Mouse (Mus musculus) lung, embryonic 14.5 days (tissue): ENCODE measurements around the gene Il4i1. TPM values are rescaled to one million over a fixed set of nuclear protein-coding genes. Genes with fewer than 3 reads are reported as not detected.

ENCODE experiments used
- ATAC-seq: fragments of 200-750 bp; cut with Nextera tagmentation; 2 replicates; pipeline ENCODE4 v1.8.0; 2017; ENCODE audit warnings: mild to moderate bottlenecking, moderate TSS enrichment, moderate library complexity; ENCODE audit not compliant: insufficient read depth
- DNase-seq: peaks from one replicate; pipeline ENCODE4 v3.0.0-alpha.2; 2015
- H3K27ac ChIP-seq: fragments of 300-500 bp; sonication (generic); 2 replicates; pipeline ENCODE4 v1.5.1; 2014; ENCODE audit warnings: low read depth, mild to moderate bottlenecking, moderate library complexity
- H3K27me3 ChIP-seq: fragments of 300-500 bp; sonication (generic); 2 replicates; pipeline ENCODE4 v1.6.1; 2014; ENCODE audit warnings: low read length, control low read depth; ENCODE audit not compliant: insufficient read depth
- H3K36me3 ChIP-seq: fragments of 300-500 bp; sonication (generic); 2 replicates; pipeline ENCODE4 v1.6.1; 2014; ENCODE audit warnings: control low read depth; ENCODE audit not compliant: insufficient read depth
- H3K4me1 ChIP-seq: fragments of 300-500 bp; sonication (generic); 2 replicates; pipeline ENCODE4 v1.6.1; 2014; ENCODE audit warnings: antibody characterized with exemption, control low read depth; ENCODE audit not compliant: insufficient read depth
- H3K4me2 ChIP-seq: fragments of 300-500 bp; sonication (generic); 2 replicates; pipeline ENCODE4 v1.6.1; 2014; ENCODE audit warnings: mild to moderate bottlenecking
- H3K4me3 ChIP-seq: fragments of 300-500 bp; sonication (generic); 2 replicates; pipeline ENCODE4 v1.5.1; 2014; ENCODE audit warnings: low read depth, low read length
- H3K9ac ChIP-seq: fragments of 300-500 bp; sonication (generic); 2 replicates; pipeline ENCODE4 v1.6.1; 2014
- H3K9me3 ChIP-seq: fragments of 300-500 bp; sonication (generic); 2 replicates; pipeline ENCODE4 v1.6.1; 2016; ENCODE audit warnings: low read depth, low read length, control low read depth
- CTCF ChIP-seq: IDR thresholded peaks from 2 replicates; pipeline ENCODE4 v1.5.1; 2016; ENCODE audit warnings: antibody characterized with exemption, low read depth
- WGBS: fragments of 180-500 bp; shearing (Covaris S2); extraction: QIAGEN DNeasy Blood & Tissue Kit; methylation state at CpG from one replicate; pipeline ENCODE4 v1.1.7; 2014; 5-methylcytosine and 5-hydroxymethylcytosine counted together
- polyA plus RNA-seq: library from polyadenylated mRNA; unstranded; fragments of >200 nt; fragmentation: Nextera tagmentation; extraction: Ambion mirVana; gene quantifications from 2 replicates; pipeline ENCODE4 v1.2.1, GENCODE M21; 2014

Gene Il4i1
- polyA plus RNA-seq, 1 experiment from 2014 or later: 0.93 TPM

- WGBS: 79% methylated on average over 2 of the region's 2 CpGs
Observed at GRCm38 (mm10) chr7:44819391-44819790, 3.2 kb downstream of the Il4i1 start.

GRCm38 (mm10) chr7:44819863-44820262 is 3.7 kb downstream of the Il4i1 start:
- no peak for DNase-seq
- H3K9ac ChIP-seq: no peak overlapping the region
- H3K4me1 ChIP-seq: peaks cover 13% of the 10 kb centered on the region
- WGBS: 48% methylated on average over 5 of the region's 5 CpGs
- ATAC-seq: no peak
- H3K27ac ChIP-seq: no peak overlapping the region
- no peaks in the 10 kb centered on the region for H3K27me3 ChIP-seq
- no peak for TF ChIP-seq CTCF
- peaks cover 12% of the 10 kb centered on the region; the same call in 1 of the 2 replicates for H3K36me3 ChIP-seq
- H3K9me3 ChIP-seq: no peaks in the 10 kb centered on the region
- peak overlapping the region; percentile 10; the same call in 1 of the 2 replicates for H3K4me2 ChIP-seq
- H3K4me3 ChIP-seq: no peak overlapping the region

More at GRCm38 (mm10) chr7:44819391-44819790, 3.2 kb downstream of the Il4i1 start:
- Histone ChIP-seq H3K9ac (peak overlapping the region; percentile 98; the same call in 1 of the 2 replicates), H3K9me3 (no peaks in the 10 kb centered on the region), H3K36me3 (peaks cover 16% of the 10 kb centered on the region), H3K4me3 (peak overlapping the region; percentile 88), H3K4me1 (peaks cover 14% of the 10 kb centered on the region), H3K27me3 (no peaks in the 10 kb centered on the region), H3K27ac (no peak overlapping the region), H3K4me2 (peak overlapping the region; percentile 89)
- TF ChIP-seq CTCF: no peak
- DNase-seq (no peak), ATAC-seq (no peak)

- no peak for TF ChIP-seq CTCF
- Histone ChIP-seq H3K27ac (no peak overlapping the region), H3K9ac (peak overlapping the region; percentile 10; the same call in 1 of the 2 replicates), H3K4me1 (peaks cover 11% of the 10 kb centered on the region), H3K4me2 (no peak overlapping the region), H3K9me3 (no peaks in the 10 kb centered on the region), H3K27me3 (no peaks in the 10 kb centered on the region), H3K36me3 (peaks cover 14% of the 10 kb centered on the region; the same call in 1 of the 2 replicates), H3K4me3 (no peak overlapping the region)
- 78% methylated on average over 3 of the region's 3 CpGs for WGBS
- DNase-seq (no peak), ATAC-seq (no peak)
Observed at GRCm38 (mm10) chr7:44820525-44820924, 4.3 kb downstream of the Il4i1 start.

GRCm38 (mm10) chr7:44821666-44822448 is 5.7 kb downstream of the Il4i1 start:
- peaks cover 11% of the 10 kb centered on the region for H3K4me1 ChIP-seq
- no peak for ATAC-seq
- no peaks in the 10 kb centered on the region for H3K9me3 ChIP-seq
- H3K4me2 ChIP-seq: no peak overlapping the region
- no peaks in the 10 kb centered on the region for H3K27me3 ChIP-seq
- no peak overlapping the region for H3K4me3 ChIP-seq
- H3K36me3 ChIP-seq: peaks cover 21% of the 10 kb centered on the region
- H3K9ac ChIP-seq: no peak overlapping the region
- 76% methylated on average over 7 of the region's 7 CpGs for WGBS
- H3K27ac ChIP-seq: no peak overlapping the region
- peak; percentile 10; the same call in 1 of the 2 replicates for TF ChIP-seq CTCF
- DNase-seq: no peak

GRCm38 (mm10) chr7:44823409-44823808 is 7.2 kb downstream of the Il4i1 start:
- H3K27me3 ChIP-seq: no peaks in the 10 kb centered on the region
- H3K4me1 ChIP-seq: peaks cover 3% of the 10 kb centered on the region; the same call in 1 of the 2 replicates
- ATAC-seq (no peak), DNase-seq (no peak)
- TF ChIP-seq CTCF: peak; percentile 29; the same call in 1 of the 2 replicates
- H3K4me3 ChIP-seq: no peak overlapping the region
- H3K9me3 ChIP-seq: no peaks in the 10 kb centered on the region
- no peak overlapping the region for H3K9ac ChIP-seq
- no peak overlapping the region for H3K4me2 ChIP-seq
- peaks cover 29% of the 10 kb centered on the region for H3K36me3 ChIP-seq
- 40% methylated on average over 7 of the region's 7 CpGs for WGBS
- no peak overlapping the region for H3K27ac ChIP-seq

- TF ChIP-seq CTCF: peak; percentile 93
- Histone ChIP-seq H3K4me2 (no peak overlapping the region), H3K4me3 (no peak overlapping the region), H3K27me3 (no peaks in the 10 kb centered on the region), H3K9ac (no peak overlapping the region), H3K36me3 (peaks cover 33% of the 10 kb centered on the region), H3K9me3 (no peaks in the 10 kb centered on the region), H3K27ac (no peak overlapping the region), H3K4me1 (no peaks in the 10 kb centered on the region)
- peak; percentile 88 for DNase-seq
- 14% methylated on average over 3 of the region's 3 CpGs for WGBS
- 0 out of 2 replicates have a peak, but pooled peaks have one; percentile 41 for ATAC-seq
Observed at GRCm38 (mm10) chr7:44824872-44825271, 8.7 kb downstream of the Il4i1 start.

- Histone ChIP-seq H3K9ac (no peak overlapping the region), H3K36me3 (peaks cover 52% of the 10 kb centered on the region), H3K4me2 (no peak overlapping the region), H3K27ac (no peak overlapping the region), H3K9me3 (no peaks in the 10 kb centered on the region), H3K4me3 (no peak overlapping the region), H3K27me3 (no peaks in the 10 kb centered on the region), H3K4me1 (no peaks in the 10 kb centered on the region)
- no peak for TF ChIP-seq CTCF
- DNase-seq: no peak
- WGBS: 82% methylated on average over 3 of the region's 3 CpGs
- no peak for ATAC-seq
Observed at GRCm38 (mm10) chr7:44826771-44827170, 10.6 kb downstream of the Il4i1 start.
